Mouse (Mus musculus): ENCODE measurements around the gene Ercc5.

Gene Ercc5

DNA sequence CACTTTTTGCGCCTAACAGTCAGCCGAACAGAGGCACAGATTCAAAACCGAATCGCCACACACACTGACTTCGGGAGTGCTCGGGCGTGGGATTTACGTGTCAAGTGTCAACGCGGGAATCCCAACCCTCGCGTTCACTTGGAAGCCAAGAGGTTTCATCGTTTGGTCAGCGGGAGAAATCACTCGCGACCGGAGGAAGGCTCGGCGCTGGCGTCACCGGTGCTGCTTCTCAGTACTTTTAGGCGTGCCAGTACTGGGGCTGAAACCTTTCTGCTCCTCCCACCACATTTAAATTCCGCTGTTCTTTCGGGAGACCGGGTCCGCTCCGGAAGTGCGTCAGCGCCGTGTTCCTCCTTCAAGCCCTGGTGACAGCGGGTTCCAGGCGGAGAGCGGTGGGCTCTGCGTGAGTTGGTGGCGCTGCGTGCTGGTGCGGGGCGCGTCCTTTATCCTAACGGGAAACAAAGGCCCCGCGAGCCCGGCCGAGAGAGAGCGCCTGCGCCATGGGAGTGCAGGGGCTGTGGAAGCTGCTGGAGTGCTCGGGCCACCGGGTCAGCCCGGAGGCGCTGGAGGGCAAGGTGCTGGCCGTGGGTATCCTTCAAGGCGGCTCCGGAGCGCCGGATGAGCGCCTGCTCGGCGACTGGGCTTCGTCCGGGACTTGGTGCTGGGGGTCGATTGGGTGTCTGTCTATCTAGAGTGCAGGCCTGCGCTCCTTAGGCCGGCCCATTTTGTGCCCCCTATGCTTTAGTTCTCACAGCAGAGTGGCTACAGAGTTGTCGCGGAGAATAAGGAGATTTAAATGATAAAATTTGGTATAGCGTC is at the start of gene Ercc5:
Gene Ercc5 (plus strand): TSS at position 182 of the 819 bp plus-strand sequence.
- DNase-seq (ENCODE audit: low spot score in 2 of 2), result peak; percentile 79 to 84

DNA sequence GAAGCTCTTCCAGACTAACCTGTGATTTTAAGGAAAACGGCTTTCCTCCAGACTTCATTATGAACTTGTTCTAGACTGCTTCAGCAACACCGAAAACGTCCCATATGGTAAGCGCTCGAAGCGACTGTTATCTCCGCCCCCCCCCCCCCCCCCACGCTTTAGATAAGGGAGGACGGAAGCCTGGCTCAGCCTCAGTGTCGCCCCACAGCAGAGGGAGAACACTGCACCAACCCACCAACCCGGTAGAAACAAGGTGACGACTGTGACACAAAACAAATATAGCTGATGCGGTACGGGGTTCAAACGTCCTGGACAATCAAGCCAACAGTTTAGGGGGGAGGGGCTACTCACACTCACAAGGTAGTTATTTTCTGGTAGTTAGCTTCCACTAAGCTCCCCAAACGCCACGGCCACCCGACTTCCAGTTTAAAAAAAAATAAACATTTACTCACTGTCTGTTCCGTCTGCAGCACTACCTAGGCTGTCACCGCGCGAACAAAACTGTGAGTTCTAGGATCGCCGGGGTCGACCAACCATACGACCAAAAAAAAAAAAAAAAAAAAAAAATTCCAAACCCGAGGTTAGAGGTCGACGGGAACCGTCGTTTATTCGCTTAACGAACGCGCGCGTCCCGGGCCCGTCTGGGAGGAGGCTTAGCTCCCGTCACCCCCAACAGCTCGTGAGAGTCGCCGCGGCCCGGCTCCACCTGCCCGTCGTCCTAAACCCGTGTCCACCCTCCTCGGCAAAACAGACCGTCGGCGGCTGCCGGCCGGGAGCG is 45.9 kb upstream of the Ercc5 start:
- DNase-seq (ENCODE audit: low spot score in 2 of 2), result peak in 1 of 2 experiments; percentile 14

DNA sequence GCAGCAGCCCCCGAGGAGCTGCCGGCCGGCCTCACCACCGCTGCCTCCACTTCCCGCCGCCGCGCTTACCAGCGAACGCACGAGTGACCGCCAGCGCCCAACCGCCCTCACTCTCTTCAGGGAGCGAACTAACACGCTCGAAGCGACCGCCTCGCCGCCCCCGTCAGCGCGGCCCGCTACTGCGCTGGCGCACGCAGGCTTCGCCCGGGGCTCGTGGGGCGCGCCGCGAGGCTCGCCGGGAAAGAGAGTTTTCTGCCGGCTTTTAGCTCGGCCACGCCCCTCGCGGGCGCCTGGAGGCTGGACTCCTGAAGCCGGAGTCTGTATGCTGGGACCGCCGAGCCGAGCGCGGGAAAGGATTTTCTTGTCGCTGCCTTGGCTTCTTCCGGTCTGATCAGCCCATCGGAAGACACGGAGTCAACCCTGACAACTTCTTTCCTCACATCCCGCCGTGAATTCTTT is 45.3 kb upstream of the Ercc5 start, which contains the start of gene Tex30:
Gene Tex30 (minus strand): TSS at position 183 of the 459 bp plus-strand sequence.
- peak; percentile 85 to 91 for DNase-seq (ENCODE audit: low spot score in 2 of 2)

DNA sequence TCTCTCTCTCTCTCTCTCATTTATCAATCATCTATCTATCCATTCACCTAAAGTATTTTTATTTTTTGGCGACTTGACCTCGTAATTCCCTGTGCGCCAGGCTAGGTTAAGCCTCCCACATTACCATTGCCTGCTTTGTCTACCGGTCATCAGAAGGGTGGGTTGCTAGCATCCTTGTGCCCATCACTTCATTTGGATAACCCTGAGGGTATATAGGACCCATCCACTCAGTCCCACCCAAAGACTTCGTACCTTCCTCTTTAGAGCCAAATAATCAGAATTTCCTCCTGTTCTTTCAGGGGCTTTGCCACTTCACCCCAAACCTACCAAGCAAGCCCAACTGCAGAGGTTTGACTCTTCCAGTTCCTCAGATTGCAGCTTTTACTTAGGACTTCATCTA is 44.6 kb upstream of the Ercc5 start:
- no peak for DNase-seq (ENCODE audit: low spot score in 2 of 2)

DNA sequence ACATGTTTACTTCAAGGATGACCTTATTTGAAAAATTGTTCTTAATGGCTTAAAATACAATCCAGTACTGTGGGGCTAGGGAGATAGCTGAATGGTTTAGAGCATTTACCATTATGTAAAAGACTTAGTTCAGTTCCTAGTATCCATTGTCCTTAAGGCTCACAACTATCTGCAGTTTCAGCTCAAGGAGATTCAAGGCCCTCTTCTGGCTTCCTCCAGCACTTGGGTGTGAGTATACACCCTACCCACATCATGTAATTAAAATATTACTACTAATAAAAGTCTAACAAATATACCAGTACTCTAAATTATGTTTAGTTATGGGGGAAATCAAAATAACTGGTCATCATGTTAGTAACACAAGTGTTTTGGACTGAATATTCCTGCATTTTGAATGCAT is 30.0 kb upstream of the Ercc5 start:
- no peak for DNase-seq (ENCODE audit: low spot score in 2 of 2)

DNA sequence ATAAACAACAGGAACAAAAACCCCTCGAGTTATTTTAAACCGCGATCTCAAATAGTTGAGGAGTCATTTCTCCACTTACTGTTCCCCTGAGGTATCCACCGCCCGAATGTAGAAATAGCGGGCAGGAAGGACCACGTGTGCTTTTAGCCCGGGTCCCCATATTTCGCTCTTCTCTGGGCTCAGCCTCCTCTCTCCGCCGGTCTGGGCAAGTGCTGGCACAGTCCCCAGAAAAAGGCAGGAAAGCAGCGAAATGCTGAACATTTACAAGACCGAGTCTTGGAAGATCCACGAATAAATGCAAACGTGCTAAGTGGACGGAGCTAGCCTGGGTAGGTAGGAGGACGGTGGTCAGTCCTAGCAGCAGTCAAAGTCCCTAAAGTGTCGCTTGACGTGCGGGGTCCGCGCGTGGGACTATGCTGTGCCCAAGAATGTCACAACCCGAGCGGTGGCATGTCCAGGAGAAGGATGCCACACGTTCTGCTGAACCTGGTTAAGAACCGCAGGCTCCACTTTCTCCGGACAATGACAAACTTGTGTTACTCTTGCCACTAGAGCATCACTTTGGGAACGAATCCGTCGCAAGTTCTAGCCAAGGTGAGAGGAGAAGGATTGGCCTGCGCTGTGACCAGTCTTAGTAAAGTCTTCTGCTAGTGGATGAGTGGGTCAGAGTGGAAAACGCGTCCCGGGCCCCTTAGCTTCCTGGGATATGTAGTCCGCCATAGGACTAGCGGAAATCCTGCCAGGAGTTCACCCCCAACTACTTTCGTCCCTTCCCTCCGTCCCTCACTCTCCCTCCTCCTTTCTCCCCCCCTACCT is 29.1 kb upstream of the Ercc5 start, which contains the start of the genes Kdelc1 and Bivm:
Gene Kdelc1 (minus strand): TSS at position 570 of the 816 bp plus-strand sequence.
Gene Bivm (plus strand): TSS at position 719 of the 816 bp plus-strand sequence.
- peak; percentile 90 to 93 for DNase-seq (ENCODE audit: low spot score in 2 of 2)

DNA sequence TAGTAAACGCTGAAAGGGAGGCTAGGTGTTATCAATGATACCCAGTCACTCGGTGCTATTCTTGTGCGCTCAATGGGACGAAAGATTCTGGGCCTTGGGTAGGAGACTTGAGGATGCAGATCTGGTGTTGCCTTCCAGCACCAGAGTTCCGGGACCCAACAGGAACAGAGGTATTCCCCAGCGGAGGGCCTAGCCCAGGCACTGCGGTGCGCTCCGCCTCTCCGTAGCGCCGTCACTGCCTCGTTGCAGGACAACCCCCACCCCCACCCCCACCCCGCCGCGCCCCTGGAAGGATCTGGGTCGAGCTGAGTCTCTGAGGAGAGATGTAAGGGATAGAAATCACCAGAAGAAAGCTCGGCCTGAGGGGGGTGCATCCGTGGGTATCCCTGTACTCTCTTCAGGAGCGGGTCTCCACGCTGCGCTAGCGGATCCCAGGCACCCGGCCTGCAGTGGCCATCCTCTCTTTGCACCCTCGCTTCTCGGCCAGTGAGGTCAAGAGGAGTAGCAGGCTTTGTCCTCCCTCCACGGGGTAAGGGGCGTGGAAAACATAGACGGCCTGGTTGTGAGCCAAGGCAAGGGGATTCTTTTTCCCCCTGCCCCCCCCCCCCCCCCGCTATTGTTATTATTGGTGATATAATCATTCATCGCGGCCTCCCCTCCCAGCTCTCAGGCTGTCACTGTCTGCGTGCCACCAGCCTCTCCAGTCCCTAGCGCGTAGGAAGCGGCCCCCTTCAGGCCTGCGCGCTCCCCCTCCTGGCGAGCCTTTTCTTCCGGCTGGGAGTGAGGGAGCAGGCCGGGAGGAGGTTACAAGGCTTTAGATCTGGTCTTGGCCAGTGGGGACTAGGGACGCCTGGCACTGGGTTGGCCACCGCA is 28.1 kb upstream of the Ercc5 start:
- peak; percentile 66 to 70 for DNase-seq (ENCODE audit: low spot score in 2 of 2)

DNA sequence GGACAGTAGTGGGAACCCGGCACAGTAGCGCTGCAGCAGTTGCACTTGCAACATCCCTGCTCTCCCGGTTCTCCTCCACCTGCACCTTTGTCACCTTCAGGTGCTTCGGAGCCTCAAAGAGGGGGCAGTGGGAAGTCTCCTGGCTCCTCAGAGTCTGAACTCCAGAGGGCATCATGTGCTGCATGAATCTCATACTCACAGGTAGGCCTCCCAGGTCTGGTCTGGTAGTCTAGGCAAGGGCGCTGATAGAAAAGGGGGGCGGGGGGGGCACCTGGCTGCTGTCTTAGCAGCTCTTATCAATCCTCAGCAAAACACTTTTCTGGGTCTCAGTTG is 27.5 kb upstream of the Ercc5 start:
- DNase-seq (ENCODE audit: low spot score in 2 of 2), result no peak

DNA sequence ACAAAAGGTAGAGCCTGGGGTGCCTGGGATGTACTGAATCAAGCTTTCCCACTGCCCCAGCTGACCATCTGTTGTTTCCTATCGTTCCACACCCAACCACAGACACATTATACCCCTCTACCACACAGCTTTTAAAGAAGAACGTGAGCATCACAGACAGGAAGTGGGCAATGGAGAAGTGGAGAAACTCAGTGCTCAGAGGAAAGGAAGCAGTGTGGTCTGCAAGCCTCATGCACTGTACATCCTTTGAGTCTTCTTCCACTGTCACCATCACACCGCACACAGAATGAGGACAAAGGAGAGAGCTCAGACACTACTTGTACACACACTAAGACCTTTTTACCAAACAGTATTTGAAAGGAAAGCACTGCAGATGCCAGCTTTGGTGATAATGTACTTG is 25.3 kb upstream of the Ercc5 start:
- DNase-seq (ENCODE audit: low spot score in 2 of 2), result no peak

DNA sequence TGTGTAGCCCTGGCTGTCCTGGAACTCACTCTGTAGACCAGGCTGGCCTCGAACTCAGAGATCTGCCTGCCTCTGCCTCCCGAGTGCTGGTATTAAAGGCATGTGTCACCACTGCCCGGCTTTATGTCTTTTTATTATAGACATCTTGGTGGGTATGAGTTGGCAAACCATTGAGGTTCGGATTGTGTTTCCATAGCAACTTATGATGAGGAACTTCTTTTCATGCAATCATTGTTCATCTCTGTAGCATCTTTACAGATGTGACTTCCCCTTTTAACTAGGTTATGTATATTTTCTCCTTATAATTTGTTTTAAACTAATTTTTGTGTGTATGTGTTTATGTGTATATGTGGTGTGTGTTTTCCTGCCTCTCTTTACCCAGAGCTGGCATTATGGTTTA is 22.0 kb upstream of the Ercc5 start:
- no peak for DNase-seq (ENCODE audit: low spot score in 2 of 2)

DNA sequence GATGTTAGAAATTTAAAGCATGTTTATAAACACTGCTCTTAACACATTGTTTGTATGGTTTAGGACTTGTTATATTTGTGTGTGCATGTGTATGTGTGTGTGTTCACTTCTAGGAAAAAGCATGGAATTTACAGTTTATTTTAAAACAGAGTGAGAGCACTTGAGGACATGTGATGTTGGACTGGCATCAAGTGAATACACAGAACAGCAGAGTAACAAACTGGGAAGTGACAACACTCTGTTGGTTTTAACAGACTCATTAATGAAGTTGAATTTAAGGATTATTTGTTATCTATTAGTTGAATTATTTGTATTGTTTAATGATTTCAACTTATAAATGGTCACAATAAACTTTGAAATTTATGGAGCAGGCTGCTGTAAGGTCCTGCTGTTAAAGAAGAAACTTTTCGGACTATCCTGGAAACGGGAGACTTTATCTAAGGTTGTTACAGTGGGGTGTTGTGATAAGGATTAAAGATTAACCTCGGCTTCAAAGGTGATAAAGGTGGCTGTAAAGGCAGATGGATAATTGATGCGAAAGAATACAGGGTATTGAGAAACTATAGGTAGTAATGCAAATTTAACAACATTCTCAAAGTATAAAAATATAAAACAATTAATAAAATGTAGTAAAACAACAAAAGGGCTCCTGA is 17.5 kb upstream of the Ercc5 start:
- DNase-seq (ENCODE audit: low spot score in 2 of 2), result no peak

DNA sequence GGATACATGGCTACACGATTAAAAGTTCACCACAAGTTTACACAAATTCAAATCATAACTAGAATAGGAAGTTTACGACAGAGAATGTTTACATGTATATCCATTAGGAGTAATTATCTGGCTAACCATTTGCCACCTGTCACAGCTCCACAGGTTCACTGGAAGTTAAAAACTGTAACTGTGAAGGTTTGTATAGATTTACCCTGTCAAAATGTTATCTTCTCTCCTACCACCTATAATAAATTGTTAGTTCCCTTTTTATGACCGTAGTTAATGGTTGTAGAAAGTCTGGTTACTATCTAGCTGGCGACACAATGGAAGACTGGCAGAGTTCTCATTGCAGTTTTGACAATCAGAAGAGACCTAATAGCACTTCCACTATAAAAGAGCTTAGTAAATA is 7.3 kb upstream of the Ercc5 start:
- DNase-seq (ENCODE audit: low spot score in 2 of 2), result no peak

DNA sequence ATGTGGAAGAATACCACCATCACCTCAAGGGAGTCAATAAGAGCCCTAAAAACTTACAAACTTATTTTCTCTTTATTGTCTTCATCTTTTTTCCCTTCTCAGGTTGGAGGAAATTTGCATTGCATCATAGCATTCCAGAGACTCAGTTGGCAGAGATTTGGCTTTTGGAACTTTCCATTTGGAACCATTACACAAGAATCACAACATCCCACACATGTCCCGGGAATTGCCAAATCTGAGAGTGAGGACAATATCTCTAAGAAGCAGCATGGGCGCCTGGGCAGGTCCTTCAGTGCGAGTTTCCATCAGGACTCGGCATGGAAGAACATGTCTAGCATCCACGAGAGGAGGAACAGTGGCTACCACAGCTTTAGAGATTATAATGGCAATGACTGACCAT is 4.8 kb upstream of the Ercc5 start:
- no peak for DNase-seq (ENCODE audit: low spot score in 2 of 2)

DNA sequence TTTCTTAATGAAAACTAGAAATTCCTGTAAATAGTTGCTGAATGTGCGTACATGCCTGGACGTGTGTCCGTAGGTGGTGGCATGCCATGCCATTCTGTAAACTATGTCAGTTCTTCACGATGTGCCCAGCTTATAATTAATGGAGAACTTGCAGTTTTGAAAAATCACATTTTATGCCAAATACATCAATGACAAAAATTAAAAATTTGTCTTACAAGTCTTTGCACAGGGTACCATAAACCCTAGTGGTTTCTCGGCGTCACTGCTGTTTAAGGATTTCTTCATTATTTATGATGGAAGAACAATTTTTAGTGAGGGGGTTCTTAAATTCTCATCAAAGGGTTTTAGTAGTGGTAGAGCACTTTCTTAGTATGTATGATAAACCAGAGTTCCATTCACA is 1.2 kb downstream of the Ercc5 start:
- DNase-seq (ENCODE audit: low spot score in 2 of 2), result no peak

DNA sequence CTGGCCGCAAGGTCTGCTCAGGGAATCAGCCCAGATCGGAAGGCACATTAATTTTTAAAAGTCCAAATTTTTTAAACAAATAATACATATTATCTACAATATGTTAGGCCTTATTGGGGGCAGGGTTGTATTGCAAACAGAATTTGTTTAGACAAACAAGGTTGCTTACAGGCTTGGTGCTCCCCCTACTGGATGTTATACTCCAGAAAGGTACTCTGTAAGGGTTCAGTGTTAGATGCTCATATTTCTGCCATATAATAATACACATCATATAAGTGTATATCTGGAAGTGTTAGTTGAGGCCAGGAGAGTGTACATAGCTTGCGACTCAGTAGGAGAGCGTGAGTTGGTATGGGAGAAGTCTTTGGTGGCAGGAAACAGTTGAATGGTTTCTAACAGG is 7.7 kb downstream of the Ercc5 start:
- DNase-seq (ENCODE audit: low spot score in 2 of 2), result no peak

DNA sequence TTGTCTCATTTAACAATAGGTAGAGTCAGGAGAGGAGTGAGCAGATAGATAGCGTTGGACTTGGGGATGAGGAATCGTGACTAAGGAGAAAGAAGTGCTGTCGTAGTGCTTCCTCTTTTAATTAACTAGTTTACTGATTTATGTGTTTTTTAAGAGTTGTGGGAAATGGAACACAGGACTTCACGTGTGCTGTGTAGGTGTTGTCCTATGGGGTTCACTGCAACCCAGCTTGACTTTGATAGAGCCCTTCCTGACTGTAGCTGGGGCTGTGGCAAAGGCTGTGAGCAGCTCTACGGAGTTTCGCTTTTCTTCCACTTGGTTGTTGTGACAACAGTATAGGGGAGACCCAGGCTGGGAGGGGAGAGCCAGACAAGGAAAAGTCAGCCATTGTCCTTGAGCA is 10.8 kb downstream of the Ercc5 start:
- DNase-seq (ENCODE audit: low spot score in 2 of 2), result no peak

DNA sequence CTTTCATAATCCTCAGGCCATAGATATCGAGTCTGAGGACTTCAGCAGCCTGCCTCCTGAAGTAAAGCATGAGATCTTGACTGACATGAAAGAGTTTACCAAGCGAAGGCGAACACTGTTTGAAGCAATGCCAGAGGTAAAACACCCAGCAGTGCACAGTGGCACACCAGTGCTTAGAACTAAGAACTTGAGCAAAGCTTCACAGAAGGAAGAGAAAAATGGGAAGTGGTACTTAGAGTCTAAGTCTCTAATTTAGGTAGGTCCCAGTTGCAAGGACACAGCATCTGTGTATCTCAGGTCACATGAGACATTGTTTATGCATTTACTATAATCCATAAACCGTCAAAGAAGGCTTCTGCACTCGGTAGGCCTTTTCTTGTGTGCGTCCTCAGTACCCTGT is 14.3 kb downstream of the Ercc5 start:
- no peak for DNase-seq (ENCODE audit: low spot score in 2 of 2)

DNA sequence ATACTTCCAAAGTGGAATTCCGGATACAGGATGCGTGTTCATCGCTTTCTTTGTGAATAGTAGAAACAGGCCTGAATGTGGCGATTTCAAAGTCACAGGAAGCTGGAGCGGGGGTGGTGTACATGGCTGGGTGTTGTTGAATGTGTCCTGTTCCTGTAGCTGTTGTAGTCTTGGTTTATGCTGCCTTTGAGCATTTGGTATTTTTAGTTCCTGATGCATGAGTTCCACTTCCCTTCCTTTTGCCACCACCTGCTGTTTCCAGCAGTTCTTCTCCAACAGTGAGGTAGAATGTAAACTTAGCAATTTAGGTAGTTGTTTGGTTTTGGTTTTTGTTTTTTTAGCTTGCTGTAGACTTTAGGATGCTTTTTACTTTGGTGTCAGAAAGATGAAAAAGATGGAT is 14.8 kb downstream of the Ercc5 start:
- no peak for DNase-seq (ENCODE audit: low spot score in 2 of 2)

DNA sequence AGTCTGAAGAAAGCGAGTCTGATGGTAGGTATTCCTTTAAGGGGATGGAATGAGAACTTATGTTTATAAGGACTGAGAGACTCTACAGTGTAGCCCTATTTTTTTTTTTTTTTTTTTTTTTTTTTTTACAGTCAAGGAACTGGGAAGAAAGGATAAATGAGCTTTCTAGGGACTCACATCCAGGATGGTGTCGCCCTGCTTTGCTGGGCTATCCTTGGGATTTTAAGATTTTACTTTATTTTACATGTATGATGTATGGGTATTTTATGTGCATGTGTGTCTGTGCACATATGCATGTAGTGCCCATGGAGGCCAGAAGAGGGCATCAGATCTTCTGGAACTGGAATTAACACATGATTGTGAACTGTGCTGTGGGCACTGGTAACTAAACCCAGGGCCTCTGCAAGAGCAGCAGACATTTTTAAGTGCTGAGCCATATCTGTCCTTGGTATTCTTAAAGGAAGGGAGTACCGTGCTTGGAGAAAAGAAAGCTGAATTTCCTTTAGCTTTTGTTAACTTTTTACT is 20.4 kb downstream of the Ercc5 start:
- no peak for DNase-seq (ENCODE audit: low spot score in 2 of 2)

DNA sequence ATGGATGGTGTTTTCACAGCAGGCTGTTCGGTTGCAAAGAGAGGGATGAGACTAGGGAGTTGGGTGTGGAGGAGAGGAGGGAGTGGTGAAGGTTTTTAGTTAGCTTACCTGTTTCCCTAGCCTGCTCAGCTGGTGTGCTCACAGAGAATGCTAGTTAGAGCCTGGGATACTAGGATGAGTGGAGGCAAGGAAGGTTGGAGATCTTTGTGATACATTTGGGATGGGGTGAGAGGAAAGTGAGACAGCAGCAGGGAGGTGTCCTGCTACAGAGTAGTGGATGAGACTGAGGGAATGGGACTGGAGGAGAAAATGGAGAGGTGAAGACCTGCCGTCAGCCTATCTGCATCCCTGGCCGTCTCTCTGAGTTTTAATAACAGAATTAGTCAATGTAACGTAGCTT is 25.1 kb downstream of the Ercc5 start:
- no peak for DNase-seq (ENCODE audit: low spot score in 2 of 2)
